ENCODE assay signal across 11 mouse cellular contexts in genomic region chr6:84590961-84591745, GRCm38 (mm10). TPM values are rescaled to one million over a fixed set of nuclear protein-coding genes. Genes with fewer than 3 reads are reported as not detected.
DNase-seq lines count a peak whose midpoint lies in the region; ATAC-seq and TF ChIP-seq lines count a peak whose summit lies in the region.
"Had no signal": no experiment of that assay in that cellular context is flagged by ENCODE, and none has a peak within 500 bp of the region (broad histone marks: within the 10 kb centered on the region; RNA-seq: fewer than 3 reads in every experiment).

No protein-coding gene starts in this region.

- H3K4me1 ChIP-seq in heart, embryonic 12.5 days (replicated peaks) = peaks cover 57% of the 10 kb centered on the region
- H3K4me1 ChIP-seq in midbrain, embryonic 14.5 days (ENCODE audit: control insufficient read depth, insufficient read depth, low read length) = peaks cover 30% of the 10 kb centered on the region
- peaks cover 69% of the 10 kb centered on the region for H3K4me1 ChIP-seq in midbrain, embryonic 10.5 days
- H3K4me1 ChIP-seq in intestine, embryonic 15.5 days (replicated peaks) = peaks cover 37% of the 10 kb centered on the region
- H3K4me1 ChIP-seq in midbrain, embryonic 15.5 days = peaks cover 51% of the 10 kb centered on the region
- H3K4me1 ChIP-seq in thymus, adult 2 months (replicated peaks; ENCODE audit: control insufficient read depth, insufficient read depth, low read length) = 0 out of 2 replicates have a peak, but pooled peaks cover 2% of the 10 kb centered on the region

- H3K4me3 ChIP-seq in heart, embryonic 12.5 days = no peak overlapping the region
- peak overlapping the region; percentile 17; the same call in 1 of the 2 replicates for H3K4me3 ChIP-seq in midbrain, embryonic 14.5 days (replicated peaks; ENCODE audit: low read depth, low read length)
- H3K4me3 ChIP-seq in midbrain, embryonic 10.5 days = no peak overlapping the region
- no peak overlapping the region for H3K4me3 ChIP-seq in intestine, embryonic 15.5 days (replicated peaks)
- no peak overlapping the region for H3K4me3 ChIP-seq in midbrain, embryonic 15.5 days
- no peak overlapping the region for H3K4me3 ChIP-seq in thymus, adult 2 months (ENCODE audit: control insufficient read depth, insufficient read depth, low read length)
- H3K4me3 ChIP-seq: lung, embryonic 15.5 days had no signal

- no peak for ATAC-seq in heart, embryonic 12.5 days (ENCODE audit: insufficient number of reproducible peaks, low FRiP score)
- no peak for ATAC-seq in midbrain, embryonic 14.5 days (ENCODE audit: low FRiP score, low TSS enrichment)
- peak; percentile 35; the same call in 1 of the 2 replicates for ATAC-seq in intestine, embryonic 15.5 days
- ATAC-seq in midbrain, embryonic 15.5 days (replicated peaks) = no peak
- no peak for ATAC-seq in granulocyte monocyte progenitor cell, adult 5-6 weeks (replicated peaks; ENCODE audit: poor library complexity, severe bottlenecking)

- TF ChIP-seq CTCF in thymus, adult 2 months (IDR thresholded peaks at IDR 0.05; ENCODE audit: borderline replicate concordance, control insufficient read depth, extremely low read depth, insufficient read depth, low read length, poor library complexity) = no peak

- H3K4me2 ChIP-seq in heart, embryonic 12.5 days = no peak overlapping the region
- H3K4me2 ChIP-seq in midbrain, embryonic 14.5 days (ENCODE audit: low read length) = peak overlapping the region; percentile 38
- H3K4me2 ChIP-seq in intestine, embryonic 15.5 days (replicated peaks) = no peak overlapping the region
- H3K4me2 ChIP-seq in midbrain, embryonic 15.5 days = peak overlapping the region; percentile 11; the same call in 1 of the 2 replicates

- H3K27me3 ChIP-seq in heart, embryonic 12.5 days (replicated peaks) = peaks cover 52% of the 10 kb centered on the region
- peaks cover 42% of the 10 kb centered on the region for H3K27me3 ChIP-seq in midbrain, embryonic 14.5 days (ENCODE audit: control insufficient read depth, insufficient read depth, low read length)
- peaks cover 84% of the 10 kb centered on the region for H3K27me3 ChIP-seq in midbrain, embryonic 10.5 days (ENCODE audit: low read depth, poor library complexity, severe bottlenecking)
- peaks cover 33% of the 10 kb centered on the region for H3K27me3 ChIP-seq in intestine, embryonic 15.5 days (replicated peaks)
- H3K27me3 ChIP-seq in midbrain, embryonic 15.5 days (replicated peaks) = peaks cover 40% of the 10 kb centered on the region
- H3K27me3 ChIP-seq in thymus, adult 2 months (ENCODE audit: control insufficient read depth, insufficient read depth, low read length) = peaks cover 25% of the 10 kb centered on the region

- WGBS in heart, embryonic 12.5 days = 55% methylated on average over 6 of the region's 6 CpGs
- WGBS in midbrain, embryonic 14.5 days = 63% methylated on average over 6 of the region's 6 CpGs
- WGBS in midbrain, embryonic 10.5 days = 63% methylated on average over 6 of the region's 6 CpGs
- WGBS in intestine, embryonic 15.5 days = 30% methylated on average over 6 of the region's 6 CpGs
- 61% methylated on average over 6 of the region's 6 CpGs for WGBS in midbrain, embryonic 15.5 days
- WGBS in thymus, adult 2 months = 86% methylated on average over 6 of the region's 6 CpGs

- H3K9me3 ChIP-seq in heart, embryonic 12.5 days (replicated peaks) = no peaks in the 10 kb centered on the region
- H3K9me3 ChIP-seq in midbrain, embryonic 14.5 days (ENCODE audit: control insufficient read depth, low read length) = no peaks in the 10 kb centered on the region
- no peaks in the 10 kb centered on the region for H3K9me3 ChIP-seq in midbrain, embryonic 10.5 days (replicated peaks)
- no peaks in the 10 kb centered on the region for H3K9me3 ChIP-seq in intestine, embryonic 15.5 days
- H3K9me3 ChIP-seq in midbrain, embryonic 15.5 days = no peaks in the 10 kb centered on the region
- H3K9me3 ChIP-seq: embryonic facial prominence, embryonic 12.5 days; lung, embryonic 15.5 days had no signal

- H3K27ac ChIP-seq in heart, embryonic 12.5 days (ENCODE audit: poor library complexity, severe bottlenecking) = no peak overlapping the region
- no peak overlapping the region for H3K27ac ChIP-seq in midbrain, embryonic 14.5 days (replicated peaks; ENCODE audit: low read depth, low read length)
- H3K27ac ChIP-seq in midbrain, embryonic 10.5 days (replicated peaks) = no peak overlapping the region
- no peak overlapping the region for H3K27ac ChIP-seq in intestine, embryonic 15.5 days
- no peak overlapping the region for H3K27ac ChIP-seq in midbrain, embryonic 15.5 days
- H3K27ac ChIP-seq in thymus, adult 2 months (ENCODE audit: control insufficient read depth, insufficient read depth, low read length) = no peak overlapping the region
- H3K27ac ChIP-seq: embryonic facial prominence, embryonic 12.5 days; lung, embryonic 15.5 days had no signal

- intact Hi-C loops in heart, postnatal 10 days (cut with DNase I) = loop anchor here (1.0 to 10.0 kb wide), 7 partner anchors 85 to 496 kb away; no protein-coding TSS in a partner anchor

- H3K36me3 ChIP-seq in heart, embryonic 12.5 days = no peaks in the 10 kb centered on the region
- H3K36me3 ChIP-seq in midbrain, embryonic 14.5 days (ENCODE audit: control insufficient read depth, insufficient read depth, low read length) = no peaks in the 10 kb centered on the region
- no peaks in the 10 kb centered on the region for H3K36me3 ChIP-seq in midbrain, embryonic 10.5 days
- no peaks in the 10 kb centered on the region for H3K36me3 ChIP-seq in intestine, embryonic 15.5 days
- no peaks in the 10 kb centered on the region for H3K36me3 ChIP-seq in midbrain, embryonic 15.5 days (replicated peaks)
- H3K36me3 ChIP-seq in thymus, adult 2 months (ENCODE audit: control insufficient read depth, insufficient read depth, low read length) = no peaks in the 10 kb centered on the region
- H3K36me3 ChIP-seq: embryonic facial prominence, embryonic 12.5 days; lung, embryonic 15.5 days had no signal

- no peak overlapping the region for H3K9ac ChIP-seq in heart, embryonic 12.5 days
- H3K9ac ChIP-seq in midbrain, embryonic 14.5 days (replicated peaks; ENCODE audit: low read length) = 0 out of 2 replicates have a peak overlapping the region, but pooled peaks have one; percentile 16
- no peak overlapping the region for H3K9ac ChIP-seq in intestine, embryonic 15.5 days
- no peak overlapping the region for H3K9ac ChIP-seq in midbrain, embryonic 15.5 days
- H3K9ac ChIP-seq: embryonic facial prominence, embryonic 12.5 days; forebrain, postnatal 0 days; lung, embryonic 15.5 days had no signal

- no peak for TF ChIP-seq POLR2A in thymus, adult 2 months (IDR thresholded peaks at IDR 0.05; ENCODE audit: control insufficient read depth, extremely low read depth, insufficient read depth, low read length, poor library complexity)

- peak; percentile 11 to 25 for DNase-seq in heart, postnatal 10 days
- DNase-seq in midbrain, embryonic 14.5 days = no peak
- no peak for DNase-seq in midbrain, embryonic 10.5 days (ENCODE audit: low spot score)
- no peak for DNase-seq in thymus, adult 2 months

RNA-seq across cellular contexts. Expression of gene Cyp26b1, which starts 2.6 kb away (rescaled TPM):
- total RNA-seq in heart, postnatal 10 days (2021) = 1 to 10 TPM; 1.8 to 2.0 TPM
- 2.9 and 3.8 TPM in 2 replicates for polyA plus RNA-seq in heart, embryonic 12.5 days (2016; fragmentation: Nextera tagmentation; extraction: Ambion mirVana)
- 21.9 and 29.5 TPM in 2 replicates for polyA plus RNA-seq in midbrain, embryonic 14.5 days (2014; fragmentation: Nextera tagmentation; extraction: Ambion mirVana)
- polyA plus RNA-seq in midbrain, embryonic 10.5 days (2016; fragmentation: Nextera tagmentation; extraction: Ambion mirVana) = 2.4 and 2.7 TPM in 2 replicates
- 2.0 and 2.6 TPM in 2 replicates for polyA plus RNA-seq in intestine, embryonic 15.5 days (2015; fragmentation: Nextera tagmentation; extraction: Ambion mirVana)
- 14.0 and 21.0 TPM in 2 replicates for polyA plus RNA-seq in midbrain, embryonic 15.5 days (2015; fragmentation: Nextera tagmentation; extraction: Ambion mirVana)
- polyA plus RNA-seq in thymus, adult 2 months (2012; rRNA removed) = 6.6 and 6.7 TPM in 2 replicates
- total RNA-seq in granulocyte monocyte progenitor cell, adult 5-6 weeks (2014; fragmentation: Nextera tagmentation) = not detected in 2 replicates
- not detected in 2 replicates for total RNA-seq in granulocyte monocyte progenitor cell, adult 5-6 weeks (2017)

Comparison
In these comparisons a context has a peak if more than half of its experiments do, and no peak if none do; other contexts are left out.
1. DNase-seq: peak in heart, postnatal 10 days (2 of 2); none in midbrain, embryonic 14.5 days (single experiment), midbrain, embryonic 10.5 days (single experiment) and thymus, adult 2 months (single experiment).
2. H3K4me2 ChIP-seq: peak in midbrain, embryonic 14.5 days (single experiment) and midbrain, embryonic 15.5 days (single experiment); none in heart, embryonic 12.5 days (single experiment) and intestine, embryonic 15.5 days (single experiment).